Mouse (Mus musculus) embryonic facial prominence, embryonic 14.5 days (tissue): ENCODE data around the gene Asphd1. TPM values are rescaled to one million over a fixed set of nuclear protein-coding genes. Genes with fewer than 3 reads are reported as not detected.

Experiments
- ATAC-seq: fragments of 200-750 bp; cut with Nextera tagmentation; 2 replicates; pipeline ENCODE4 v1.8.0; 2017; ENCODE audit warnings: low read depth, moderate number of reproducible peaks, moderate TSS enrichment
- DNase-seq: peaks from one replicate; pipeline ENCODE4 v3.0.0-alpha.2; 2015; ENCODE audit warnings: low spot score
- H3K27ac ChIP-seq: fragments of 300-500 bp; sonication (generic); replicated peaks from 2 replicates; pipeline ENCODE4 v1.5.1; 2014; ENCODE audit warnings: low read depth, mild to moderate bottlenecking, low read length, moderate library complexity
- H3K27me3 ChIP-seq: fragments of 300-500 bp; sonication (generic); replicated peaks from 2 replicates; pipeline ENCODE4 v1.6.1; 2014; ENCODE audit warnings: low read length; ENCODE audit not compliant: control insufficient read depth, insufficient read depth
- H3K36me3 ChIP-seq: fragments of 300-500 bp; sonication (generic); 2 replicates; pipeline ENCODE4 v1.6.1; 2014; ENCODE audit warnings: low read length, mixed read lengths; ENCODE audit not compliant: control insufficient read depth, insufficient read depth
- H3K4me1 ChIP-seq: fragments of 300-500 bp; sonication (generic); 2 replicates; pipeline ENCODE4 v1.6.1; 2014; ENCODE audit warnings: antibody characterized with exemption, low read length; ENCODE audit not compliant: control insufficient read depth, insufficient read depth
- H3K4me2 ChIP-seq: fragments of 300-500 bp; sonication (generic); 2 replicates; pipeline ENCODE4 v1.6.1; 2014; ENCODE audit warnings: low read depth, mild to moderate bottlenecking, low read length, moderate library complexity, mixed read lengths
- H3K4me3 ChIP-seq: fragments of 300-500 bp; sonication (generic); 2 replicates; pipeline ENCODE4 v1.5.1; 2014; ENCODE audit warnings: low read depth, mild to moderate bottlenecking, low read length
- H3K9ac ChIP-seq: fragments of 300-500 bp; sonication (generic); 2 replicates; pipeline ENCODE4 v1.6.1; 2014; ENCODE audit warnings: low read depth, mild to moderate bottlenecking, low read length, moderate library complexity, mixed read lengths
- H3K9me3 ChIP-seq: fragments of 300-500 bp; sonication (generic); 2 replicates; pipeline ENCODE4 v1.6.1; 2016; ENCODE audit warnings: low read length; ENCODE audit not compliant: control insufficient read depth
- WGBS: fragments of 180-500 bp; shearing (Covaris S2); extraction: QIAGEN DNeasy Blood & Tissue Kit; methylation state at CpG from one replicate; pipeline ENCODE4 v1.1.7; 2014; 5-methylcytosine and 5-hydroxymethylcytosine counted together
- polyA plus RNA-seq: library from polyadenylated mRNA; unstranded; fragments of >200 nt; fragmentation: Nextera tagmentation; extraction: Ambion mirVana; gene quantifications from 2 replicates; pipeline ENCODE4 v1.2.1, GENCODE M21; 2014

Gene Asphd1
- polyA plus RNA-seq: 0.29 and 0.61 TPM in 2 replicates

GRCm38 (mm10) chr7:126949403-126949792 is at the start of gene Asphd1:
Asphd1 (minus strand) TSS chr7:126949582.
- DNase-seq: no peak
- under 1% methylated on average over 19 of the region's 21 CpGs for WGBS

GRCm38 (mm10) chr7:126996449-126996848 is 47.1 kb upstream of the Asphd1 start:
- Histone ChIP-seq H3K4me1 (no peaks in the 10 kb centered on the region), H3K4me2 (no peak overlapping the region), H3K4me3 (no peak overlapping the region), H3K9me3 (0 out of 2 replicates have a peak, but pooled peaks cover 5% of the 10 kb centered on the region), H3K9ac (no peak overlapping the region), H3K27me3 (no peaks in the 10 kb centered on the region), H3K36me3 (no peaks in the 10 kb centered on the region), H3K27ac (no peak overlapping the region)
- no peak for DNase-seq
- ATAC-seq: no peak
- 78% methylated on average over 4 of the region's 4 CpGs for whole genome bisulfite sequencing

More at GRCm38 (mm10) chr7:126949403-126949792, at the start of gene Asphd1:
- H3K9ac ChIP-seq: peak within 1 kb of the TSS; percentile 22; the same call in 1 of the 2 replicates
- no peaks in the 10 kb centered on the region for H3K9me3 ChIP-seq
- H3K27me3 ChIP-seq: peaks cover 29% of the 10 kb centered on the region
- H3K4me3 ChIP-seq: peak within 1 kb of the TSS; percentile 43
- peak within 1 kb of the TSS; percentile 87 for H3K4me2 ChIP-seq
- ATAC-seq: peak; percentile 48
- 0 out of 2 replicates have a peak, but pooled peaks cover 7% of the 10 kb centered on the region for H3K36me3 ChIP-seq
- no peak within 1 kb of the TSS for H3K27ac ChIP-seq
- 0 out of 2 replicates have a peak, but pooled peaks cover 7% of the 10 kb centered on the region for H3K4me1 ChIP-seq

GRCm38 (mm10) chr7:126988816-126989215 is 39.4 kb upstream of the Asphd1 start:
- WGBS: 60% methylated on average over 8 of the region's 8 CpGs
- H3K36me3 ChIP-seq: no peaks in the 10 kb centered on the region
- H3K4me1 ChIP-seq: no peaks in the 10 kb centered on the region
- H3K4me2 ChIP-seq: no peak overlapping the region
- ATAC-seq (no peak), DNase-seq (no peak)
- no peaks in the 10 kb centered on the region for H3K9me3 ChIP-seq
- no peak overlapping the region for H3K4me3 ChIP-seq
- no peak overlapping the region for H3K9ac ChIP-seq
- H3K27ac ChIP-seq: no peak overlapping the region
- H3K27me3 ChIP-seq: no peaks in the 10 kb centered on the region

- 34% methylated on average over 9 of the region's 9 CpGs for WGBS
- Histone ChIP-seq H3K9ac (no peak overlapping the region), H3K4me1 (no peaks in the 10 kb centered on the region), H3K36me3 (no peaks in the 10 kb centered on the region), H3K9me3 (no peaks in the 10 kb centered on the region), H3K27ac (no peak overlapping the region), H3K4me3 (no peak overlapping the region), H3K4me2 (no peak overlapping the region), H3K27me3 (no peaks in the 10 kb centered on the region)
- DNase-seq: peak; percentile 35
- peak; percentile 64; the same call in 1 of the 2 replicates for ATAC-seq
These were observed 36.9 kb upstream of the Asphd1 start for GRCm38 (mm10) chr7:126986319-126986718.

GRCm38 (mm10) chr7:126984667-126985444 is 35.5 kb upstream of the Asphd1 start:
- Histone ChIP-seq H3K9ac (no peak overlapping the region), H3K4me2 (no peak overlapping the region), H3K4me3 (no peak overlapping the region), H3K9me3 (no peaks in the 10 kb centered on the region), H3K4me1 (no peaks in the 10 kb centered on the region), H3K36me3 (peaks cover 10% of the 10 kb centered on the region), H3K27me3 (no peaks in the 10 kb centered on the region), H3K27ac (no peak overlapping the region)
- WGBS: 64% methylated on average over 10 of the region's 10 CpGs
- ATAC-seq (peak; percentile 38; the same call in 1 of the 2 replicates), DNase-seq (peak; percentile 23)

- H3K4me2 ChIP-seq: no peak overlapping the region
- no peak overlapping the region for H3K9ac ChIP-seq
- no peak overlapping the region for H3K27ac ChIP-seq
- WGBS: 77% methylated on average over 7 of the region's 7 CpGs
- no peaks in the 10 kb centered on the region for H3K9me3 ChIP-seq
- no peak for ATAC-seq
- DNase-seq: no peak
- H3K27me3 ChIP-seq: no peaks in the 10 kb centered on the region
- H3K4me1 ChIP-seq: no peaks in the 10 kb centered on the region
- H3K4me3 ChIP-seq: no peak overlapping the region
- H3K36me3 ChIP-seq: peaks cover 27% of the 10 kb centered on the region
These were observed 33.7 kb upstream of the Asphd1 start for GRCm38 (mm10) chr7:126983113-126983512.

- Histone ChIP-seq H3K4me2 (no peak overlapping the region), H3K4me3 (no peak overlapping the region), H3K9me3 (no peaks in the 10 kb centered on the region), H3K4me1 (peaks cover 6% of the 10 kb centered on the region), H3K27ac (no peak overlapping the region), H3K9ac (no peak overlapping the region), H3K27me3 (no peaks in the 10 kb centered on the region), H3K36me3 (peaks cover 31% of the 10 kb centered on the region)
- ATAC-seq (no peak), DNase-seq (no peak)
- WGBS: 90% methylated on average over 4 of the region's 4 CpGs
These were observed 32.7 kb upstream of the Asphd1 start for GRCm38 (mm10) chr7:126982054-126982453.

GRCm38 (mm10) chr7:126981601-126982000 is 32.2 kb upstream of the Asphd1 start:
- WGBS: 91% methylated on average over 2 of the region's 2 CpGs
- no peak for ATAC-seq
- Histone ChIP-seq H3K9ac (no peak overlapping the region), H3K9me3 (no peaks in the 10 kb centered on the region), H3K27me3 (no peaks in the 10 kb centered on the region), H3K4me3 (no peak overlapping the region), H3K36me3 (peaks cover 31% of the 10 kb centered on the region), H3K4me1 (peaks cover 8% of the 10 kb centered on the region), H3K27ac (no peak overlapping the region), H3K4me2 (no peak overlapping the region)
- DNase-seq: no peak

- no peak for ATAC-seq
- 87% methylated on average over 6 of the region's 6 CpGs for WGBS
- H3K27me3 ChIP-seq: no peaks in the 10 kb centered on the region
- peaks cover 8% of the 10 kb centered on the region for H3K4me1 ChIP-seq
- no peak overlapping the region for H3K4me3 ChIP-seq
- H3K36me3 ChIP-seq: peaks cover 31% of the 10 kb centered on the region
- H3K9me3 ChIP-seq: no peaks in the 10 kb centered on the region
- H3K9ac ChIP-seq: no peak overlapping the region
- no peak overlapping the region for H3K4me2 ChIP-seq
- H3K27ac ChIP-seq: no peak overlapping the region
- DNase-seq: no peak
These were observed 29.5 kb upstream of the Asphd1 start for GRCm38 (mm10) chr7:126978841-126979240.
